Mouse (Mus musculus) left cerebral cortex, postnatal 14 days (tissue): ENCODE results near the gene Cpt1a. TPM values are rescaled to one million over a fixed set of nuclear protein-coding genes. Genes with fewer than 3 reads are reported as not detected.

Source experiments
- DNase-seq, 2 experiments: peaks; one replicate each; pipeline ENCODE4 v3.0.0; 2021 to 2022; ENCODE audit warnings: low spot score in 2 of 2, mixed read lengths in 1 of 2
- intact Hi-C: fragments of 180-260 bp; cut with DNase I; formaldehyde crosslinking; loops from one replicate; pipeline ENCODE4 v1.15.1; 2025
- total RNA-seq, 2 experiments: library from RNA; stranded (reverse); gene quantifications; 2 replicates each; pipeline ENCODE4 v1.2.3; 2021

The Cpt1a gene
- total RNA-seq, 2 experiments from 2014 or later = 29.8 to 32.2 TPM

- intact Hi-C loops = no loop called here
- DNase-seq = no peak
These were observed 34.4 kb downstream of the Cpt1a start for GRCm38 (mm10) chr19:3356516-3356915.

- intact Hi-C loops = no loop called here
- DNase-seq = no peak
These were observed 35.5 kb downstream of the Cpt1a start for GRCm38 (mm10) chr19:3357620-3358019.

GRCm38 (mm10) chr19:3359841-3360588 is 37.9 kb downstream of the Cpt1a start:
- DNase-seq = peak in 1 of 2 experiments; percentile 15
- intact Hi-C loops = loop anchor here (5.0 kb wide), 1 partner anchor 68 kb away; no protein-coding TSS in a partner anchor

- DNase-seq = no peak
- intact Hi-C loops = loop anchor here (5.0 kb wide), 1 partner anchor 71 kb away; no protein-coding TSS in a partner anchor
These were observed 41.4 kb downstream of the Cpt1a start for GRCm38 (mm10) chr19:3363510-3363909.

- intact Hi-C loops = no loop called here
- DNase-seq = no peak
These were observed 43.0 kb downstream of the Cpt1a start for GRCm38 (mm10) chr19:3365089-3365488.

GRCm38 (mm10) chr19:3368276-3368675 is 46.1 kb downstream of the Cpt1a start:
- intact Hi-C loops = no loop called here
- DNase-seq = no peak

GRCm38 (mm10) chr19:3373380-3373779 is 51.2 kb downstream of the Cpt1a start:
- intact Hi-C loops = no loop called here
- DNase-seq = no peak

- intact Hi-C loops = no loop called here
- no peak for DNase-seq
These were observed 51.9 kb downstream of the Cpt1a start for GRCm38 (mm10) chr19:3374028-3374427.

- no peak for DNase-seq
- intact Hi-C loops = no loop called here
These were observed 53.9 kb downstream of the Cpt1a start for GRCm38 (mm10) chr19:3375945-3376495.

- intact Hi-C loops = no loop called here
- DNase-seq = no peak
These were observed 55.0 kb downstream of the Cpt1a start for GRCm38 (mm10) chr19:3376966-3377715.

GRCm38 (mm10) chr19:3378614-3379013 is 56.5 kb downstream of the Cpt1a start:
- intact Hi-C loops = no loop called here
- DNase-seq = no peak

- intact Hi-C loops = loop anchor here (5.0 kb wide), 1 partner anchor 64 kb away; no protein-coding TSS in a partner anchor
- no peak for DNase-seq
These were observed 65.9 kb downstream of the Cpt1a start for GRCm38 (mm10) chr19:3388061-3388460.

- intact Hi-C loops = loop anchor here (5.0 kb wide), 1 partner anchor 64 kb away; no protein-coding TSS in a partner anchor
- DNase-seq = peak; percentile 80 to 96
These were observed 66.5 kb downstream of the Cpt1a start, which contains the start of gene Tesmin for GRCm38 (mm10) chr19:3388629-3389057. Tesmin (plus strand) TSS chr19:3388857.

GRCm38 (mm10) chr19:3389089-3389488 is 67.0 kb downstream of the Cpt1a start:
- DNase-seq = peak; percentile 89 to 93
- intact Hi-C loops = loop anchor here (5.0 kb wide), 1 partner anchor 63 kb away; no protein-coding TSS in a partner anchor

GRCm38 (mm10) chr19:3392384-3392783 is 70.2 kb downstream of the Cpt1a start:
- intact Hi-C loops = no loop called here
- no peak for DNase-seq

GRCm38 (mm10) chr19:3394216-3394615 is 72.1 kb downstream of the Cpt1a start:
- intact Hi-C loops = no loop called here
- no peak for DNase-seq

GRCm38 (mm10) chr19:3400057-3400456 is 77.9 kb downstream of the Cpt1a start:
- intact Hi-C loops = no loop called here

GRCm38 (mm10) chr19:3401504-3401903 is 79.4 kb downstream of the Cpt1a start:
- intact Hi-C loops = no loop called here
- DNase-seq = no peak

More at GRCm38 (mm10) chr19:3400057-3400456, 77.9 kb downstream of the Cpt1a start:
- no peak for DNase-seq

- intact Hi-C loops = no loop called here
- DNase-seq = peak in 1 of 2 experiments; percentile 13
These were observed 79.8 kb downstream of the Cpt1a start for GRCm38 (mm10) chr19:3401943-3402342.

GRCm38 (mm10) chr19:3402390-3402789 is 80.3 kb downstream of the Cpt1a start:
- intact Hi-C loops = no loop called here
- DNase-seq = no peak
